Mouse (Mus musculus): ENCODE results near the gene Tmem203. TPM values are rescaled to one million over a fixed set of nuclear protein-coding genes. Genes with fewer than 3 reads are reported as not detected.

The Tmem203 gene
- polyA plus RNA-seq, 1 experiment from 2014 or later, result 12.2 TPM

DNA sequence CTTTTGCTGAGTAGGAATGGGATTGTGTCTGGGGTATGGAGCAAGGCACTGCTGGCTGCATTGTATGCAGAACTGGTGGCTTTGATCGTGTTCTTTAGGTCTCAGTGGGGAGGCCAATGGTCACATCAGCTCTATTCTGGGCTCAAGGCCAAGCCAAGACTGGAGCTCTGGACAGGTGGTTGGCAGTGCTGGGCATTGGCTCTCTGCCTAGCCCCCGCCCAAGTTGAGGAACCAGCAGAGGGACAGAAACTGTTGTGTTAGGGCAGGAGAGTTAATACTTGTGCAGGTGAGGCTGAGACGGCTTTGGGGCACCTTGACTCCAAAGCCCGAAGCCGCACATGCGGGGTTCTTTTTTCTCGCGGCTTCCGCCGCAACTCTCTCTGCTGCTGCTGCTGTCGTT, 34.4 kb downstream of the Tmem203 start, which contains the start of gene Lrrc26:
Lrrc26 (plus strand) TSS at position 265 of the 400 bp plus-strand sequence.
- H3K27me3 ChIP-seq (ENCODE audit: control insufficient read depth, insufficient read depth, low read length), result peaks cover 59% of the 10 kb centered on the region
- H3K4me3 ChIP-seq (ENCODE audit: low read depth, low read length), result peak within 1 kb of the TSS; percentile 10; the same call in 1 of the 2 replicates
- DNase-seq (ENCODE audit: low spot score), result no peak
- WGBS, result 9% methylated on average over 11 of the region's 11 CpGs
- no peak for ATAC-seq (ENCODE audit: low FRiP score)
- H3K36me3 ChIP-seq (ENCODE audit: control insufficient read depth, insufficient read depth, low read length), result no peaks in the 10 kb centered on the region
- no peak within 1 kb of the TSS for H3K4me2 ChIP-seq (replicated peaks; ENCODE audit: low read depth, low read length)
- no peak within 1 kb of the TSS for H3K9ac ChIP-seq (ENCODE audit: low read depth, low read length)
- no peak within 1 kb of the TSS for H3K27ac ChIP-seq (ENCODE audit: low read depth, low read length)
- H3K9me3 ChIP-seq (ENCODE audit: control insufficient read depth, low read length), result no peaks in the 10 kb centered on the region
- H3K4me1 ChIP-seq (replicated peaks; ENCODE audit: control insufficient read depth, insufficient read depth, low read length), result peaks cover 5% of the 10 kb centered on the region; the same call in 1 of the 2 replicates

DNA sequence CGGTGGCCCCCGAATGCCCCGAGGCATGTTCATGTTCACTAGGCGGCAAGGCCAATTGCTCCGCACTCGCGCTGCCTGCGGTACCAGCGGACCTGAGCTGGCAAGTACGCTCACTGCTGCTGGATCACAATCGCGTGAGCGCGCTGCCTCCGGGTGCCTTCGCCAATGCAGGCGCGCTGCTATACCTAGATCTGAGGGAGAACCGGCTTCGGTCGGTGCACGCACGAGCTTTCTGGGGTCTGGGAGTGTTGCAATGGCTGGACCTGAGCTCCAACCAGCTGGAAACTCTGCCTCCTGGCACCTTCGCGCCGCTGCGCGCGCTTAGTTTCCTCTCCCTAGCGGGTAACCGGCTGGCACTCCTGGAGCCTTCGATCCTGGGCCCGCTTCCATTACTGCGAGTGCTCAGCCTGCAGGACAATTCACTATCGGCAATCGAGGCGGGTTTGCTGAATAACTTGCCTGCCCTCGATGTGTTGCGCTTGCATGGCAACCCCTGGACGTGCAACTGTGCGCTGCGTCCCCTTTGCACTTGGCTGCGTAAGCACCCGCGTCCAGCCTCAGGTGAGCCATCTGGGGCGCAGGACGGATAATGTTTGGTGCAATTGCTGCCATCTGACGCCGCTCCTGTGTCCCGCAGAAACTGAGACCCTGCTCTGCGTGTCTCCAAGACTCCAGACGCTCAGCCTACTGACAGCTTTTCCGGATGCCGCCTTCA, 35.0 kb downstream of the Tmem203 start:
- peak; percentile 38 for DNase-seq (ENCODE audit: low spot score)
- peaks cover 59% of the 10 kb centered on the region for H3K27me3 ChIP-seq (ENCODE audit: control insufficient read depth, insufficient read depth, low read length)
- peaks cover 5% of the 10 kb centered on the region; the same call in 1 of the 2 replicates for H3K4me1 ChIP-seq (replicated peaks; ENCODE audit: control insufficient read depth, insufficient read depth, low read length)
- ATAC-seq (ENCODE audit: low FRiP score), result no peak
- no peak overlapping the region for H3K9ac ChIP-seq (ENCODE audit: low read depth, low read length)
- H3K4me3 ChIP-seq (ENCODE audit: low read depth, low read length), result peak overlapping the region; percentile 10; the same call in 1 of the 2 replicates
- WGBS, result 2% methylated on average over 54 of the region's 54 CpGs
- H3K9me3 ChIP-seq (ENCODE audit: control insufficient read depth, low read length), result no peaks in the 10 kb centered on the region
- H3K27ac ChIP-seq (ENCODE audit: low read depth, low read length), result no peak overlapping the region
- H3K4me2 ChIP-seq (replicated peaks; ENCODE audit: low read depth, low read length), result no peak overlapping the region
- H3K36me3 ChIP-seq (ENCODE audit: control insufficient read depth, insufficient read depth, low read length), result no peaks in the 10 kb centered on the region

DNA sequence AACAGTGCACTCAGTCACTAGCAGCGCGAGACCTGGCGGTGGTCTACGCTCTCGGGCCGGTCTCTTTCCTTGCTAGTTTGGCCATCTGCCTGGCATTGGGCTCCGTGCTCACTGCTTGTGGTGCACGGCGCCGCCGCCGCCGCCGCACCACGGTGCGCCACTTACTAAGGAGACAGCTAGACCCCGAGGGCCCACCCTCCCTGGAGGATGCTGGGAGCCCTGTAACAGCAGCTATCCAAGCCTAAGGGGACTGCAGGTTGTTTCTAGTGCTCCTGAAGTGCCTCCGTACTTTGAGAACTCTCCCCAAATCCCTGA, 35.5 kb downstream of the Tmem203 start:
- Histone ChIP-seq H3K27me3 (ENCODE audit: control insufficient read depth, insufficient read depth, low read length) (peaks cover 63% of the 10 kb centered on the region), H3K4me3 (ENCODE audit: low read depth, low read length) (peak overlapping the region; percentile 10; the same call in 1 of the 2 replicates), H3K36me3 (ENCODE audit: control insufficient read depth, insufficient read depth, low read length) (no peaks in the 10 kb centered on the region), H3K4me2 (replicated peaks; ENCODE audit: low read depth, low read length) (no peak overlapping the region), H3K9ac (ENCODE audit: low read depth, low read length) (no peak overlapping the region), H3K9me3 (ENCODE audit: control insufficient read depth, low read length) (no peaks in the 10 kb centered on the region), H3K4me1 (replicated peaks; ENCODE audit: control insufficient read depth, insufficient read depth, low read length) (peaks cover 5% of the 10 kb centered on the region; the same call in 1 of the 2 replicates), H3K27ac (ENCODE audit: low read depth, low read length) (no peak overlapping the region)
- peak; percentile 23 for DNase-seq (ENCODE audit: low spot score)
- 2% methylated on average over 18 of the region's 18 CpGs for WGBS
- no peak for ATAC-seq (ENCODE audit: low FRiP score)

DNA sequence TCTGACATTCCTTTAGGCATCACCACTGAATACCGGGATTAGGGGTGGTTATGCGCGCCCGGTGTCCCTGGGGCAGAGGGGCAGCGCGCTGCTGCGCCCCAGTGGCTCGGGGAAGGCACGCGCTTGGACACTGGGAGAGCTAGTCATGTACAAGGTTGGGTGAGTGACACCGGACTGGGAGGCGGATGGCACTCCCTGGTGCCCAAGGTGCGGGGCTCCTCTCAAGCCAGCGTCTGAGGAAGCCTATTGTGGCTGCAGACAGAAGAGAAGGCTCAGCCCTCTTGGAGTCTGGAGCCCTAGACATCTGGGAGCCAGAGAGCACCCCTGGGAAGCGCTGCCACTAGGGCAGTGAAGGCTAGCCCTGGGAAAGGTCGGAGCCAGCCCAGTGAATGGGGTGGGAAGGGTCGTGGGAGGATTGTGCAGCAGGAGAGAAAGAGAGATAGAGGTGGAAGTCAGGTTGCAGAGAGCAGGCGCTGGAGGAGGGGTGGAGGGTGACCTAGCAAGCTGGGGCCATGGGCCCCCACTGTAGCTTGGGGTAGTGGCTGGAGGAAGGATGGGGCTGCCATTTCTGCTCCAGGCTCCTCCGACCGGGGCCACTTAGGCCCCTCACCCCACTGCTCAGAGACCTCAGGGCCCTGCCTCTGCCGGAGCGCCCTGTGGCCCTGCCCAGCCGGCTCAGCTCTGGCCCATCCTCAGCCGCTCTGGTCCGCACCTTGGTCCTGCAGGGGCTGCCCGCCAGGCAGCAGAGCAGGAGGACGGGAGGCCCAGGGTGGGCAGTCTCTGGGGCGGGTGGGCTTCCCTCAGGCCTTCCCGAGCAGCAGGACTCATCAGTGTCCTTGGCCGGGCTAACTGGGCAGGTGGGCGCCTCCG, 36.2 kb downstream of the Tmem203 start:
- peak; percentile 11; the same call in 1 of the 2 replicates for ATAC-seq (ENCODE audit: low FRiP score)
- Histone ChIP-seq H3K4me1 (replicated peaks; ENCODE audit: control insufficient read depth, insufficient read depth, low read length) (peaks cover 5% of the 10 kb centered on the region; the same call in 1 of the 2 replicates), H3K27me3 (ENCODE audit: control insufficient read depth, insufficient read depth, low read length) (peaks cover 65% of the 10 kb centered on the region), H3K27ac (ENCODE audit: low read depth, low read length) (no peak overlapping the region), H3K9me3 (ENCODE audit: control insufficient read depth, low read length) (no peaks in the 10 kb centered on the region), H3K4me3 (ENCODE audit: low read depth, low read length) (peak overlapping the region; percentile 25; the same call in 1 of the 2 replicates), H3K36me3 (ENCODE audit: control insufficient read depth, insufficient read depth, low read length) (no peaks in the 10 kb centered on the region), H3K9ac (ENCODE audit: low read depth, low read length) (no peak overlapping the region), H3K4me2 (replicated peaks; ENCODE audit: low read depth, low read length) (peak overlapping the region; percentile 44)
- 7% methylated on average over 31 of the region's 32 CpGs for WGBS
- DNase-seq (ENCODE audit: low spot score), result peak; percentile 18

DNA sequence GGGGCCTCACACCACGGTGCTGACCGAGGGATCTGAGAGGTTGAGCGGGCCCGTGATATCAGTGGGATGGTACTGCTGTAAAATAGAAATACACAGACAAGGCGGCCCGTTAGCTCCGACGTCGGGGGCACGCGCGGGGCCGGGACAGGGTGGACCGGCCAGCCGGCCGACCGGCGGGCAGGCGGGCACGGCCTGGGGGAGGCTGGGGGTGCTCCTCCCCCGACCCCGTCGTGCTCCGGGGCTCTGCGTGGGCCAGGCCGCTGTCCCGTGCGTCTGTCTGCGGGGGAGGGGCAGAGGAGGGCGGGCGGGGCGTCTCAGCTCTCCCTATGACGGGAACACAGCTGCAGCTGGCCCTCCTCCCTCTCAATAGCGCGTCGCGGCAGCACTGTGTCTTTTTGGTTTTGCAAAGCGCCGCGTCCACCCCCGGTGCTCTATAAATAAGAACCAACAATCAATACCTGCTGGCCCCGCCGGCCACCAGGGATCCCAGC, 36.9 kb downstream of the Tmem203 start:
- Histone ChIP-seq H3K4me3 (ENCODE audit: low read depth, low read length) (peak overlapping the region; percentile 25), H3K9me3 (ENCODE audit: control insufficient read depth, low read length) (no peaks in the 10 kb centered on the region), H3K27ac (ENCODE audit: low read depth, low read length) (no peak overlapping the region), H3K4me1 (replicated peaks; ENCODE audit: control insufficient read depth, insufficient read depth, low read length) (peaks cover 5% of the 10 kb centered on the region; the same call in 1 of the 2 replicates), H3K27me3 (ENCODE audit: control insufficient read depth, insufficient read depth, low read length) (peaks cover 64% of the 10 kb centered on the region), H3K9ac (ENCODE audit: low read depth, low read length) (peak overlapping the region; percentile 23; the same call in 1 of the 2 replicates), H3K4me2 (replicated peaks; ENCODE audit: low read depth, low read length) (peak overlapping the region; percentile 44), H3K36me3 (ENCODE audit: control insufficient read depth, insufficient read depth, low read length) (no peaks in the 10 kb centered on the region)
- ATAC-seq (ENCODE audit: low FRiP score) (peak; percentile 7; the same call in 1 of the 2 replicates), DNase-seq (ENCODE audit: low spot score) (peak; percentile 31)
- WGBS, result 6% methylated on average over 42 of the region's 43 CpGs

DNA sequence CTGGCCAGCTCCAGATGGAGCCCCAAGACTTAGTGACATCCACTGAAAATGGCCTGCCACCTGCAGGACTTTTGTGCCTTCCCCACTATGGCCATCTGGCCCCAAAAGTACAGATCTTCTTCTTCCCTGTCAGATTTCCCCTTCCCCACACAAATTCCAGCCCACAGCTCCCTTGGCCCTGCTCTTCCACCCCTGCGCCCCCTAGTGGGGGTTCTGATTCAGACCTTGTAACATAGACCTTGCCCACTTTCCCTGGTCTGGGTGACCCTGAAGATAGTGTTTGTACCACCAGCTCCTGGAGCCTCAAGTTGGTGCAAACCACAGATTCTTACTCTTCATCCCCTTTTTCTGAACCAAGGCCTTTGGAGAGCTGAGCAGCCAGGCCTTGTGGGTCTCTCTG, 37.6 kb downstream of the Tmem203 start:
- Histone ChIP-seq H3K27me3 (ENCODE audit: control insufficient read depth, insufficient read depth, low read length) (peaks cover 67% of the 10 kb centered on the region), H3K36me3 (ENCODE audit: control insufficient read depth, insufficient read depth, low read length) (no peaks in the 10 kb centered on the region), H3K9me3 (ENCODE audit: control insufficient read depth, low read length) (no peaks in the 10 kb centered on the region), H3K4me2 (replicated peaks; ENCODE audit: low read depth, low read length) (no peak overlapping the region), H3K27ac (ENCODE audit: low read depth, low read length) (no peak overlapping the region), H3K4me1 (replicated peaks; ENCODE audit: control insufficient read depth, insufficient read depth, low read length) (peaks cover 5% of the 10 kb centered on the region; the same call in 1 of the 2 replicates), H3K4me3 (ENCODE audit: low read depth, low read length) (no peak overlapping the region), H3K9ac (ENCODE audit: low read depth, low read length) (no peak overlapping the region)
- no peak for ATAC-seq (ENCODE audit: low FRiP score)
- 0% methylated on average over 1 of the region's 1 CpGs for WGBS
- peak; percentile 93 for DNase-seq (ENCODE audit: low spot score)

DNA sequence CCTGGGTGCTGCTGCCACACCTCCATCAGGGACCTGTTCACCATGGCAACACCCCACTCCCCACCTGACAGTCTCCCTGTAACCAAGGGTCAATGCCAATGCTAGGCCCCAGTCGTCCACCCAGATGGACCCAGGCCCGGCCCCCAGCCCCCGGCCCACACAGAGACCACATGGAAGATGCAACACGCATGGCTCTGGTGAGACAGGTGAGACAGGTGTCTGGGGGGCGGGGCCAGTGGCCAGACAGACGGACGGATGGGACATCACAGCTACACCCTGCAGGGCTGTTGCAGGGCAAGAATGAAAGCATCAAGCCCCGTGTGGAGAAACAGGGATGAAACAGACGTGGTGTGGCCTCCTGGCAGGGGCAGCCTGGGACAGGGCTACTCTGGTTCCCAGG, 38.5 kb downstream of the Tmem203 start:
- Histone ChIP-seq H3K9me3 (ENCODE audit: control insufficient read depth, low read length) (no peaks in the 10 kb centered on the region), H3K9ac (ENCODE audit: low read depth, low read length) (no peak overlapping the region), H3K27me3 (ENCODE audit: control insufficient read depth, insufficient read depth, low read length) (peaks cover 58% of the 10 kb centered on the region), H3K4me2 (replicated peaks; ENCODE audit: low read depth, low read length) (no peak overlapping the region), H3K4me3 (ENCODE audit: low read depth, low read length) (no peak overlapping the region), H3K27ac (ENCODE audit: low read depth, low read length) (no peak overlapping the region), H3K36me3 (ENCODE audit: control insufficient read depth, insufficient read depth, low read length) (no peaks in the 10 kb centered on the region), H3K4me1 (replicated peaks; ENCODE audit: control insufficient read depth, insufficient read depth, low read length) (peaks cover 5% of the 10 kb centered on the region; the same call in 1 of the 2 replicates)
- DNase-seq (ENCODE audit: low spot score), result no peak
- 77% methylated on average over 9 of the region's 9 CpGs for WGBS
- ATAC-seq (ENCODE audit: low FRiP score), result no peak

DNA sequence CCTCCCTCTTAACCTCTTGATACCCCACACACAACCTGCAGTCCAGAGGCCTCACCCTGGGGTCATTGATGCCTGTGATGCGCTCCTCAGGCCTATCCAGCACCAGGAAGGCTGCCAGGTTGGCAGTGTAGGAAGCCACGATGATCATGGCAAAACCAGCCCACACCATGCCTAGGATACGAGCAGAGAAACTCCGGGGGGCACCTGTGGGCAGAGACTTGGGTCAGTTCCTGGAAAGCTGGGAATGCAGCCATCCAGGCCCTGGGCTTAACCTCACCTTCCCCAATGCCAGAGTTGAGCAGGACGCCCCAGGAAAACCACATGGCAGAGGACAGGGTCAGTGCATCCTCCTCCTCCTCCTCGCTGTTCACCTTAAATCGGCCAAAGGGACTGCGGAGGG, 41.9 kb downstream of the Tmem203 start:
- DNase-seq (ENCODE audit: low spot score), result no peak

More for the DNA sequence above, 41.9 kb downstream of the Tmem203 start:
- Histone ChIP-seq H3K9ac (ENCODE audit: low read depth, low read length) (no peak overlapping the region), H3K9me3 (ENCODE audit: control insufficient read depth, low read length) (no peaks in the 10 kb centered on the region), H3K27ac (ENCODE audit: low read depth, low read length) (no peak overlapping the region), H3K27me3 (ENCODE audit: control insufficient read depth, insufficient read depth, low read length) (peaks cover 24% of the 10 kb centered on the region), H3K36me3 (ENCODE audit: control insufficient read depth, insufficient read depth, low read length) (no peaks in the 10 kb centered on the region), H3K4me1 (replicated peaks; ENCODE audit: control insufficient read depth, insufficient read depth, low read length) (peaks cover under 1% of the 10 kb centered on the region; the same call in 1 of the 2 replicates), H3K4me3 (ENCODE audit: low read depth, low read length) (no peak overlapping the region), H3K4me2 (replicated peaks; ENCODE audit: low read depth, low read length) (no peak overlapping the region)
- 78% methylated on average over 8 of the region's 8 CpGs for WGBS
- ATAC-seq (ENCODE audit: low FRiP score), result no peak

All from hindbrain, embryonic 11.5 days (tissue).